22 mouse cellular contexts compared by ENCODE assay signal in genomic region chr7:90098253-90098652, GRCm38 (mm10). TPM values are rescaled to one million over a fixed set of nuclear protein-coding genes. Genes with fewer than 3 reads are reported as not detected.
DNase-seq lines count a peak whose midpoint lies in the region; ATAC-seq and TF ChIP-seq lines count a peak whose summit lies in the region.
"Had no signal": no experiment of that assay in that cellular context is flagged by ENCODE, and none has a peak within 500 bp of the region (broad histone marks: within the 10 kb centered on the region; RNA-seq: fewer than 3 reads in every experiment).

No protein-coding gene starts in this region.

- 26% methylated on average over 4 of the region's 4 CpGs for WGBS in small intestine, adult 2 months

- DNase-seq in kidney, postnatal 36 days, result no peak
- DNase-seq in adrenal gland, postnatal 4 days (ENCODE audit: low spot score in 2 of 2), result no peak
- no peak for DNase-seq in left cerebral cortex, adult 18-20 months (ENCODE audit: low spot score in 2 of 2)
- DNase-seq: adrenal gland, adult 8-10 months; adrenal gland, postnatal 25 days; cerebellum, adult 18-20 months; cerebellum, adult 9-10 months; cerebellum, postnatal 14 days; gastrocnemius, postnatal 10 days; gastrocnemius, postnatal 36 days; heart, adult 11 months had no signal

- H3K4me3 ChIP-seq in small intestine, adult 2 months (ENCODE audit: low read depth, low read length), result no peak overlapping the region
- H3K4me3 ChIP-seq: embryonic facial prominence, embryonic 12.5 days; embryonic facial prominence, embryonic 15.5 days; forebrain, embryonic 12.5 days; forebrain, embryonic 15.5 days; hindbrain, embryonic 12.5 days had no signal

- no peak for TF ChIP-seq CTCF in small intestine, adult 2 months (IDR thresholded peaks at IDR 0.05; ENCODE audit: extremely low read depth, insufficient read length, insufficient replicate concordance, low read depth, low read length)

- H3K4me1 ChIP-seq in small intestine, adult 2 months (ENCODE audit: control insufficient read depth, insufficient read depth, insufficient read length, low read length), result peaks cover 21% of the 10 kb centered on the region
- H3K4me1 ChIP-seq: embryonic facial prominence, embryonic 12.5 days had no signal

- ATAC-seq in erythroblast, adult 5-6 weeks (replicated peaks; ENCODE audit: low FRiP score, poor library complexity, severe bottlenecking), result peak; percentile 43; the same call in 1 of the 2 replicates
- ATAC-seq in megakaryocyte, adult 5-6 weeks (ENCODE audit: poor library complexity, severe bottlenecking), result peak; percentile 68
- ATAC-seq: activated CD4-positive, CD25-positive, alpha-beta regulatory T cell, adult 4 months; CD4-positive, CD25-positive, alpha-beta regulatory T cell, adult 4 months; forebrain, embryonic 15.5 days had no signal

- H3K27ac ChIP-seq in small intestine, adult 2 months (ENCODE audit: insufficient read depth, low read depth, low read length), result peak overlapping the region; percentile 60; the same call in 1 of the 2 replicates
- H3K27ac ChIP-seq: embryonic facial prominence, embryonic 12.5 days; embryonic facial prominence, embryonic 15.5 days; forebrain, embryonic 12.5 days; forebrain, embryonic 15.5 days; hindbrain, embryonic 12.5 days; hindbrain, embryonic 15.5 days had no signal

- no peaks in the 10 kb centered on the region for H3K36me3 ChIP-seq in small intestine, adult 2 months (ENCODE audit: control insufficient read depth, insufficient read depth, low read length)
- H3K36me3 ChIP-seq: embryonic facial prominence, embryonic 12.5 days; embryonic facial prominence, embryonic 15.5 days; forebrain, embryonic 12.5 days; forebrain, embryonic 15.5 days; hindbrain, embryonic 12.5 days; hindbrain, embryonic 15.5 days had no signal

- no peaks in the 10 kb centered on the region for H3K27me3 ChIP-seq in small intestine, adult 2 months (ENCODE audit: control insufficient read depth, insufficient read depth, low read length)
- H3K27me3 ChIP-seq: embryonic facial prominence, embryonic 12.5 days; embryonic facial prominence, embryonic 15.5 days; forebrain, embryonic 15.5 days; hindbrain, embryonic 12.5 days; hindbrain, embryonic 15.5 days had no signal

- TF ChIP-seq POLR2A in small intestine, adult 2 months (IDR thresholded peaks at IDR 0.05; ENCODE audit: low read depth, low read length), result no peak

RNA-seq across cellular contexts. Expression of gene Picalm, which starts 31.8 kb away (rescaled TPM):
- total RNA-seq in erythroblast, adult 5-6 weeks (2015; ENCODE audit: low replicate concordance), result 800 and 869 TPM in 2 replicates
- 1,037 and 1,102 TPM in 2 replicates for total RNA-seq in erythroblast, adult 5-6 weeks (2017; ENCODE audit: low replicate concordance)
- total RNA-seq in megakaryocyte, adult 5-6 weeks (2015), result 253 and 272 TPM in 2 replicates
- 252 and 280 TPM in 2 replicates for total RNA-seq in megakaryocyte, adult 5-6 weeks (2017)
- polyA plus RNA-seq in small intestine, adult 2 months (2012; rRNA removed), result 12.3 and 36.3 TPM in 2 replicates
- 100 to 1,000 TPM; 198 to 211 TPM for total RNA-seq in adrenal gland, postnatal 4 days (2021)
- total RNA-seq in left cerebral cortex, adult 18-20 months (2021), result 100 to 1,000 TPM; 139 to 141 TPM
